Mouse (Mus musculus): ENCODE measurements around the gene Zc2hc1c. TPM values are rescaled to one million over a fixed set of nuclear protein-coding genes. Genes with fewer than 3 reads are reported as not detected.

Gene Zc2hc1c
- polyA plus RNA-seq, 2 experiments, result 0.75 to 1.5 TPM

DNA sequence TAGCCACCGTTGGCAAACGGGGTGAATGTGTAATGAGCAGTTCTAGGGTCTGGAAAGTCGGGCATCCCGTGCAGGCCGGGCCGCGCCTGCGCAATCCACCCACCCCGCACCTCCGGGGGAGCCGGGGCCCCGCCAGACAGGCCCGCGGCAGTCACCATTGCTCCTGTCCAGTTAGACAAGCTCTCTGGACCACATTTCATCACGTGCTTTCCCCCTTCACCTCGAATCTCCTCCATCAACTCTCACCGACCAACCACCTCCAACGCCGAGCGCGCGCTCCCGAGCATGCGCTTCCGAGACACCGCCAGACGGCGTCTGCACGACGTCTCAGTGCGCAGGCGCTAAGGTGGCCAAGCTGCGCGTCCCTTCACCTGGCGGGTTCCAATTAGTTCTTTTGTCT lies 18.1 kb upstream of the Zc2hc1c start, which contains the start of gene Mlh3:
Gene Mlh3, minus strand, starts transcription at position 281 of the 400 bp plus-strand sequence.
- Histone ChIP-seq H3K27ac (replicated peaks; ENCODE audit: low read depth, low read length) (peak within 1 kb of the TSS; percentile 71), H3K9me3 (ENCODE audit: control insufficient read depth, low read length) (no peaks in the 10 kb centered on the region), H3K4me2 (replicated peaks; ENCODE audit: low read depth, low read length, severe bottlenecking) (peak within 1 kb of the TSS; percentile 57), H3K4me1 (ENCODE audit: control insufficient read depth, insufficient read depth, low read length) (peaks cover 12% of the 10 kb centered on the region), H3K27me3 (ENCODE audit: control insufficient read depth, insufficient read depth, low read length) (no peaks in the 10 kb centered on the region), H3K9ac (ENCODE audit: low read depth, low read length, severe bottlenecking) (peak within 1 kb of the TSS; percentile 63), H3K36me3 (ENCODE audit: control insufficient read depth, insufficient read depth, low read length) (0 out of 2 replicates have a peak, but pooled peaks cover 6% of the 10 kb centered on the region), H3K4me3 (replicated peaks; ENCODE audit: low read length) (peak within 1 kb of the TSS; percentile 44)
- under 1% methylated on average over 29 of the region's 35 CpGs for WGBS
- peak; percentile 81; the same call in 1 of the 2 replicates for TF ChIP-seq POLR2A (IDR thresholded peaks at IDR 0.05; ENCODE audit: borderline replicate concordance, extremely low read depth, insufficient read depth, insufficient read length)
- DNase-seq (ENCODE audit: low spot score), result peak; percentile 86
- ATAC-seq (ENCODE audit: low FRiP score, low read depth), result peak; percentile 88

DNA sequence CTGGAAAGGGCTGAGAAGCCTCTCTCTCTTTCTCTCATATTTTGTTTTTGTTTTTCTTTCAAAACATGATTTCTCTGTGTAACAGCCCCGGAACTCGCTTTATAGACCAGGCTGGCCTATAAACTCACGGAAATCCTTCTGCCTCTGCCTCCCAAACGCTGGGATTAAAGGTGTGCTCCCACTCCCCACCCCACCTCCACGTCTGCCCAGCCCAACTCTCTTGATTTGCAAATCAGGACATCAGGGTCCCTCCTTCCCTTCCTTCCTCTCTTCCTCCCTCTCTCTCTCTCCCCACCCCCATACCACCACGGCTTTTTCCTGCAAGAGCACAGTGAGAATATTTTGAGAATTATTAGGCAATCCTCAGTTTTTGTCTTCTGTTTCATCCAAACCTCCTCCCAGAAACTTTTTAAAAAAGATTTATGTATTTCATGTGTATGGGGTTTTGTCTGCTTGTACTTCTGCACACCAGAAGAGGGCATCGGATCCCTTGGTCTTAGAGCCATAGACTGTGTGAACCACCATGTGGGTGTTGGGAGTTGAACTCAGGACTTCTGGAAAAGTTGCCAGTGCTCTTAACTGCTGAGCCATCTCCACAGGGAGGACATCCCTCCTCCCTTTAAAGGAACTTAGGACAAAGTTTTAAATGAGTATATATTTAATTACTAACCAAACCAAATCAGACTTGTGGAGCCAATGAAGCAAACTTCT lies 17.1 kb upstream of the Zc2hc1c start:
- H3K4me1 ChIP-seq (ENCODE audit: control insufficient read depth, insufficient read depth, low read length), result peaks cover 3% of the 10 kb centered on the region; the same call in 1 of the 2 replicates
- no peak overlapping the region for H3K4me3 ChIP-seq (replicated peaks; ENCODE audit: low read length)
- 0 out of 2 replicates have a peak, but pooled peaks cover 8% of the 10 kb centered on the region for H3K36me3 ChIP-seq (ENCODE audit: control insufficient read depth, insufficient read depth, low read length)
- no peak overlapping the region for H3K9ac ChIP-seq (ENCODE audit: low read depth, low read length, severe bottlenecking)
- WGBS, result 74% methylated on average over 7 of the region's 7 CpGs
- H3K4me2 ChIP-seq (replicated peaks; ENCODE audit: low read depth, low read length, severe bottlenecking), result no peak overlapping the region
- no peak overlapping the region for H3K27ac ChIP-seq (replicated peaks; ENCODE audit: low read depth, low read length)
- TF ChIP-seq POLR2A (IDR thresholded peaks at IDR 0.05; ENCODE audit: borderline replicate concordance, extremely low read depth, insufficient read depth, insufficient read length), result no peak
- no peaks in the 10 kb centered on the region for H3K27me3 ChIP-seq (ENCODE audit: control insufficient read depth, insufficient read depth, low read length)
- no peaks in the 10 kb centered on the region for H3K9me3 ChIP-seq (ENCODE audit: control insufficient read depth, low read length)
- ATAC-seq (ENCODE audit: low FRiP score, low read depth), result no peak
- DNase-seq (ENCODE audit: low spot score), result no peak

DNA sequence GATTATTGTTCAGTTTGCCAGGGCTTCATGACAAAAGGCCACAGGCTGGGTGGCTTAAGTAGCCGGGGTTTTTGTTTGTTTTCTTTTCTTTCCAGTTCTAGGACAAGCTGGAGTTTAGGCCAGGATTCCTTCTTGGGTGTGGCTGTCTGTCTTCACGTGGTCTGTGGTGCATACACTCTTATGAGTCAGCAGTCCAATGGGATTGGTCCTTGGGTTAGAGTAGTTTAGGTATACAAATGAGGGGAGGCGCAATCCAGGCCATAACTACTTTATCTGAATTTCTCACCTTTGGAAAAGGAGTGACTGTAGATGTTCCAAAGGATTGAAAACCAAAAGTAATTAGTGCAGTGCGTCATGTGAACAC lies 16.6 kb upstream of the Zc2hc1c start:
- Histone ChIP-seq H3K36me3 (ENCODE audit: control insufficient read depth, insufficient read depth, low read length) (0 out of 2 replicates have a peak, but pooled peaks cover 8% of the 10 kb centered on the region), H3K9me3 (ENCODE audit: control insufficient read depth, low read length) (no peaks in the 10 kb centered on the region), H3K4me2 (replicated peaks; ENCODE audit: low read depth, low read length, severe bottlenecking) (no peak overlapping the region), H3K4me3 (replicated peaks; ENCODE audit: low read length) (no peak overlapping the region), H3K9ac (ENCODE audit: low read depth, low read length, severe bottlenecking) (no peak overlapping the region), H3K27ac (replicated peaks; ENCODE audit: low read depth, low read length) (no peak overlapping the region), H3K27me3 (ENCODE audit: control insufficient read depth, insufficient read depth, low read length) (no peaks in the 10 kb centered on the region), H3K4me1 (ENCODE audit: control insufficient read depth, insufficient read depth, low read length) (0 out of 2 replicates have a peak, but pooled peaks cover 2% of the 10 kb centered on the region)
- DNase-seq (ENCODE audit: low spot score) (no peak), ATAC-seq (ENCODE audit: low FRiP score, low read depth) (no peak)
- TF ChIP-seq POLR2A (IDR thresholded peaks at IDR 0.05; ENCODE audit: borderline replicate concordance, extremely low read depth, insufficient read depth, insufficient read length), result no peak
- WGBS, result 81% methylated on average over 4 of the region's 4 CpGs

- Histone ChIP-seq H3K4me3 (replicated peaks; ENCODE audit: low read length) (no peak overlapping the region), H3K4me2 (replicated peaks; ENCODE audit: low read depth, low read length, severe bottlenecking) (no peak overlapping the region), H3K36me3 (ENCODE audit: control insufficient read depth, insufficient read depth, low read length) (0 out of 2 replicates have a peak, but pooled peaks cover 8% of the 10 kb centered on the region), H3K27me3 (ENCODE audit: control insufficient read depth, insufficient read depth, low read length) (no peaks in the 10 kb centered on the region), H3K4me1 (ENCODE audit: control insufficient read depth, insufficient read depth, low read length) (0 out of 2 replicates have a peak, but pooled peaks cover 2% of the 10 kb centered on the region), H3K27ac (replicated peaks; ENCODE audit: low read depth, low read length) (no peak overlapping the region), H3K9me3 (ENCODE audit: control insufficient read depth, low read length) (no peaks in the 10 kb centered on the region), H3K9ac (ENCODE audit: low read depth, low read length, severe bottlenecking) (no peak overlapping the region)
- DNase-seq (ENCODE audit: low spot score) (no peak), ATAC-seq (ENCODE audit: low FRiP score, low read depth) (no peak)
- TF ChIP-seq POLR2A (IDR thresholded peaks at IDR 0.05; ENCODE audit: borderline replicate concordance, extremely low read depth, insufficient read depth, insufficient read length), result no peak
- 72% methylated on average over 10 of the region's 10 CpGs for WGBS
Measured at GRCm38 (mm10) chr12:85273508-85273907, 14.9 kb upstream of the Zc2hc1c start.

GRCm38 (mm10) chr12:85276273-85276672 lies 12.1 kb upstream of the Zc2hc1c start:
- WGBS, result 72% methylated on average over 5 of the region's 5 CpGs
- Histone ChIP-seq H3K4me2 (replicated peaks; ENCODE audit: low read depth, low read length, severe bottlenecking) (no peak overlapping the region), H3K4me1 (ENCODE audit: control insufficient read depth, insufficient read depth, low read length) (peaks cover 5% of the 10 kb centered on the region), H3K36me3 (ENCODE audit: control insufficient read depth, insufficient read depth, low read length) (0 out of 2 replicates have a peak, but pooled peaks cover 8% of the 10 kb centered on the region), H3K27ac (replicated peaks; ENCODE audit: low read depth, low read length) (no peak overlapping the region), H3K9me3 (ENCODE audit: control insufficient read depth, low read length) (no peaks in the 10 kb centered on the region), H3K9ac (ENCODE audit: low read depth, low read length, severe bottlenecking) (no peak overlapping the region), H3K27me3 (ENCODE audit: control insufficient read depth, insufficient read depth, low read length) (no peaks in the 10 kb centered on the region), H3K4me3 (replicated peaks; ENCODE audit: low read length) (no peak overlapping the region)
- TF ChIP-seq POLR2A (IDR thresholded peaks at IDR 0.05; ENCODE audit: borderline replicate concordance, extremely low read depth, insufficient read depth, insufficient read length), result no peak
- ATAC-seq (ENCODE audit: low FRiP score, low read depth), result no peak
- no peak for DNase-seq (ENCODE audit: low spot score)

Data from limb, embryonic 14.5 days (tissue).